Comparison of ENCODE assay signal across 8 mouse cellular contexts in the genomic region with DNA sequence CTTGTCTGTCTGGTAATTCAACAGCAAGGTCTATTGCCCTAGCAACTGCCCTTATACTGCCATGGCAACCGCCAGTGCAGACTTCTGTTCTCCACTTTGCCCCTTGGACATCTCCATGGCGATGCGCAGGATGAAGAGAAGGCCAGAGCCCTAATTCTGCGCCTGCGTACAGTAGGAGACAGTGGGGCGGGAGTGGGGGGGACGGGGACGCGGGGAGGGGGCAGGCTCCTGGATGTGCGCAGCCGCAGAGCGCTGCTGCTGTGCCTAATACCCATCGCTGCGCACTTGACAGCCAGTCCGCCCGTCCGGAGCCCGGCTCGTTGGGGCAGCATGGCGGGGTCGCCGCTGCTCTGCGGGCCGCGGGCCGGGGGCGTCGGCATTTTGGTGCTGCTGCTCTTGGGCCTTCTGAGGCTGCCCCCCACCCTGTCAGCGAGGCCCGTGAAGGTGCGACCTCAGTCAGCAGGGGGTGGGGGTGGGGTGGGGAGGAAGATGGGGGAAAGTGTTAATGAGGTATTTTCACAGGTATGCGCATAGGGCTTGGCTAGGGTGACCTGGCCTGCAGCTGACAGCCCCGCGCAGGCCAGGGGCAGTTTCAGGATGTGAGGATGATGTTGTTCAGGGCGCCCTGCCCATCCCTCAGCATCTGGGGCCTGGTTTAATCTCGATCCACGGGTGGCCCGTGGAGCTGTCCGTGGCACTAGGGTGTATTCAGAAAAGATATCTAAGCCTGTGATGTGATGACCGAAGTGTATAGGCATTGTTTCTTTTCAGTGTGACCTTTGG. TPM values are rescaled to one million over a fixed set of nuclear protein-coding genes. Genes with fewer than 3 reads are reported as not detected.
DNase-seq lines count a peak whose midpoint lies in the region; ATAC-seq lines count a peak whose summit lies in the region.

Pcsk1n (plus strand) TSS at position 222 of the 783 bp plus-strand sequence.

- H3K4me1 ChIP-seq in heart, embryonic 12.5 days (replicated peaks) = peaks cover 13% of the 10 kb centered on the region; the same call in 1 of the 2 replicates
- peaks cover 16% of the 10 kb centered on the region; the same call in 1 of the 2 replicates for H3K4me1 ChIP-seq in forebrain, embryonic 15.5 days
- H3K4me1 ChIP-seq in neural tube, embryonic 12.5 days = peaks cover 6% of the 10 kb centered on the region

- ATAC-seq in heart, embryonic 12.5 days (ENCODE audit: insufficient number of reproducible peaks, low FRiP score) = no peak
- ATAC-seq in forebrain, embryonic 15.5 days (replicated peaks) = peak; percentile 89
- peak; percentile 88 for ATAC-seq in neural tube, embryonic 12.5 days (ENCODE audit: low FRiP score, low read depth)
- no peak for ATAC-seq in erythroblast, adult 5-6 weeks (replicated peaks; ENCODE audit: low FRiP score, poor library complexity, severe bottlenecking)

- 6% methylated on average over 38 of the region's 40 CpGs for WGBS in heart, embryonic 12.5 days
- WGBS in forebrain, embryonic 15.5 days = 20% methylated on average over 40 of the region's 40 CpGs
- WGBS in neural tube, embryonic 12.5 days = 21% methylated on average over 40 of the region's 40 CpGs

- H3K27ac ChIP-seq in heart, embryonic 12.5 days (ENCODE audit: poor library complexity, severe bottlenecking) = no peak within 1 kb of the TSS
- peak within 1 kb of the TSS; percentile 64 for H3K27ac ChIP-seq in forebrain, embryonic 15.5 days (replicated peaks)
- 0 out of 2 replicates have a peak within 1 kb of the TSS, but pooled peaks have one; percentile 46 for H3K27ac ChIP-seq in neural tube, embryonic 12.5 days

- peaks cover 62% of the 10 kb centered on the region for H3K27me3 ChIP-seq in heart, embryonic 12.5 days (replicated peaks)
- H3K27me3 ChIP-seq in forebrain, embryonic 15.5 days = no peaks in the 10 kb centered on the region
- peaks cover 14% of the 10 kb centered on the region for H3K27me3 ChIP-seq in neural tube, embryonic 12.5 days (replicated peaks)

- peak within 1 kb of the TSS; percentile 59 for H3K4me2 ChIP-seq in heart, embryonic 12.5 days
- peak within 1 kb of the TSS; percentile 53 for H3K4me2 ChIP-seq in forebrain, embryonic 15.5 days (replicated peaks)
- peak within 1 kb of the TSS; percentile 62 for H3K4me2 ChIP-seq in neural tube, embryonic 12.5 days (replicated peaks)

- no peaks in the 10 kb centered on the region for H3K36me3 ChIP-seq in heart, embryonic 12.5 days
- H3K36me3 ChIP-seq in forebrain, embryonic 15.5 days = no peaks in the 10 kb centered on the region
- H3K36me3 ChIP-seq in neural tube, embryonic 12.5 days = no peaks in the 10 kb centered on the region; the same call in 1 of the 2 replicates

- peak within 1 kb of the TSS; percentile 27 for H3K4me3 ChIP-seq in heart, embryonic 12.5 days
- peak within 1 kb of the TSS; percentile 50 for H3K4me3 ChIP-seq in forebrain, embryonic 15.5 days
- peak within 1 kb of the TSS; percentile 40 for H3K4me3 ChIP-seq in neural tube, embryonic 12.5 days

- DNase-seq in heart, adult 11 months = no peak
- peak; percentile 53 for DNase-seq in cerebellum, adult 11 months
- DNase-seq in layer of hippocampus, postnatal 25 days (ENCODE audit: extremely low spot score in 1 of 2, low spot score in 1 of 2) = peak in 1 of 2 experiments; percentile 41
- DNase-seq in urinary bladder, postnatal 4 days (ENCODE audit: low spot score in 2 of 2) = no peak

- no peak within 1 kb of the TSS for H3K9ac ChIP-seq in heart, embryonic 12.5 days
- H3K9ac ChIP-seq in forebrain, embryonic 15.5 days (replicated peaks) = peak within 1 kb of the TSS; percentile 59
- peak within 1 kb of the TSS; percentile 58 for H3K9ac ChIP-seq in neural tube, embryonic 12.5 days

- H3K9me3 ChIP-seq in heart, embryonic 12.5 days (replicated peaks) = peaks cover 3% of the 10 kb centered on the region; the same call in 1 of the 2 replicates
- no peaks in the 10 kb centered on the region for H3K9me3 ChIP-seq in forebrain, embryonic 15.5 days
- H3K9me3 ChIP-seq in neural tube, embryonic 12.5 days = no peaks in the 10 kb centered on the region

RNA-seq across cellular contexts. Expression of gene Pcsk1n, which starts in this region (rescaled TPM):
- 0.39 and 0.40 TPM in 2 replicates for polyA plus RNA-seq in heart, embryonic 12.5 days (2016; fragmentation: Nextera tagmentation; extraction: Ambion mirVana)
- 131 and 141 TPM in 2 replicates for polyA plus RNA-seq in forebrain, embryonic 15.5 days (2015; fragmentation: Nextera tagmentation; extraction: Ambion mirVana)
- 100 to 1,000 TPM; 386 to 442 TPM for total RNA-seq in layer of hippocampus, postnatal 25 days (2021)
- polyA plus RNA-seq in neural tube, embryonic 12.5 days (2016; fragmentation: Nextera tagmentation; extraction: Ambion mirVana) = 137 and 142 TPM in 2 replicates
- total RNA-seq in erythroblast, adult 5-6 weeks (2015; ENCODE audit: low replicate concordance) = not detected in 2 replicates
- not detected in 2 replicates for total RNA-seq in erythroblast, adult 5-6 weeks (2017; ENCODE audit: low replicate concordance)

Comparison
In these comparisons a context has a peak if more than half of its experiments do, and no peak if none do; other contexts are left out.
1. RNA of gene Pcsk1n (total RNA-seq): 386 to 442 TPM in layer of hippocampus, postnatal 25 days; not detected in erythroblast, adult 5-6 weeks; every median in the first group is over 100 times any median in the second.
2. RNA of gene Pcsk1n (polyA plus RNA-seq): 131 to 141 TPM in forebrain, embryonic 15.5 days and 137 to 142 TPM in neural tube, embryonic 12.5 days; 0.39 to 0.40 TPM in heart, embryonic 12.5 days; every median in the first group is over 10 times any median in the second.
3. ATAC-seq: peak in forebrain, embryonic 15.5 days (single experiment) and neural tube, embryonic 12.5 days (single experiment); none in heart, embryonic 12.5 days (single experiment) and erythroblast, adult 5-6 weeks (single experiment).
4. Peak in every context shown above with its lines, with median percentiles within 50 percentile points of each other: H3K4me2 ChIP-seq and H3K4me3 ChIP-seq.